In genomic region chr2:44979042-44979721, GRCm38 (mm10) we compare ENCODE assay signal across 8 mouse cellular contexts. TPM values are rescaled to one million over a fixed set of nuclear protein-coding genes. Genes with fewer than 3 reads are reported as not detected.
DNase-seq lines count a peak whose midpoint lies in the region; ATAC-seq and TF ChIP-seq lines count a peak whose summit lies in the region.

No protein-coding gene starts in this region.

- no peak for ATAC-seq in heart, embryonic 12.5 days (ENCODE audit: insufficient number of reproducible peaks, low FRiP score)
- ATAC-seq in heart, embryonic 16.5 days (replicated peaks; ENCODE audit: extremely low read depth, insufficient read depth, low FRiP score): no peak
- ATAC-seq in neural tube, embryonic 15.5 days (ENCODE audit: low FRiP score): peak; percentile 51; the same call in 1 of the 2 replicates

- no peaks in the 10 kb centered on the region for H3K9me3 ChIP-seq in heart, embryonic 12.5 days (replicated peaks)
- H3K9me3 ChIP-seq in heart, embryonic 16.5 days (replicated peaks; ENCODE audit: control insufficient read depth, low read length): no peaks in the 10 kb centered on the region
- H3K9me3 ChIP-seq in neural tube, embryonic 15.5 days (replicated peaks): no peaks in the 10 kb centered on the region

- TF ChIP-seq CTCF in cortical plate, adult 2 months (IDR thresholded peaks at IDR 0.05; ENCODE audit: extremely low read depth, insufficient read depth, low read length): no peak

- no peak for TF ChIP-seq POLR2A in cortical plate, adult 2 months (IDR thresholded peaks at IDR 0.05; ENCODE audit: extremely low read depth, insufficient read depth, low read length)

- no peak overlapping the region for H3K9ac ChIP-seq in heart, embryonic 12.5 days
- peak overlapping the region; percentile 49 for H3K9ac ChIP-seq in heart, embryonic 16.5 days (ENCODE audit: low read length)
- 0 out of 2 replicates have a peak overlapping the region, but pooled peaks have one; percentile 14 for H3K9ac ChIP-seq in neural tube, embryonic 15.5 days (replicated peaks)

- no peaks in the 10 kb centered on the region for H3K36me3 ChIP-seq in heart, embryonic 12.5 days
- no peaks in the 10 kb centered on the region for H3K36me3 ChIP-seq in heart, embryonic 16.5 days (ENCODE audit: control insufficient read depth, insufficient read depth)
- no peaks in the 10 kb centered on the region for H3K36me3 ChIP-seq in neural tube, embryonic 15.5 days

- H3K4me3 ChIP-seq in heart, embryonic 12.5 days: peak overlapping the region; percentile 35
- peak overlapping the region; percentile 25 for H3K4me3 ChIP-seq in cortical plate, adult 2 months (ENCODE audit: insufficient read depth, low read length)
- H3K4me3 ChIP-seq in heart, embryonic 16.5 days (ENCODE audit: low read length): peak overlapping the region; percentile 45
- peak overlapping the region; percentile 34 for H3K4me3 ChIP-seq in neural tube, embryonic 15.5 days (replicated peaks)

- 8% methylated on average over 18 of the region's 18 CpGs for WGBS in heart, embryonic 12.5 days
- WGBS in heart, embryonic 16.5 days: 7% methylated on average over 18 of the region's 18 CpGs
- WGBS in neural tube, embryonic 15.5 days: 5% methylated on average over 18 of the region's 18 CpGs

- no peak overlapping the region for H3K27ac ChIP-seq in heart, embryonic 12.5 days (ENCODE audit: poor library complexity, severe bottlenecking)
- no peak overlapping the region for H3K27ac ChIP-seq in cortical plate, adult 2 months (ENCODE audit: insufficient read depth, low read length)
- no peak overlapping the region for H3K27ac ChIP-seq in heart, embryonic 16.5 days (ENCODE audit: low read length)
- H3K27ac ChIP-seq in neural tube, embryonic 15.5 days (replicated peaks): no peak overlapping the region

- H3K4me1 ChIP-seq in heart, embryonic 12.5 days (replicated peaks): 0 out of 2 replicates have a peak, but pooled peaks cover 8% of the 10 kb centered on the region
- peaks cover 4% of the 10 kb centered on the region; the same call in 1 of the 2 replicates for H3K4me1 ChIP-seq in cortical plate, adult 2 months (ENCODE audit: control insufficient read depth, insufficient read depth, low read length)
- peaks cover 14% of the 10 kb centered on the region for H3K4me1 ChIP-seq in heart, embryonic 16.5 days (ENCODE audit: control insufficient read depth, insufficient read depth, low read length)
- H3K4me1 ChIP-seq in neural tube, embryonic 15.5 days: peaks cover 14% of the 10 kb centered on the region

- H3K4me2 ChIP-seq in heart, embryonic 12.5 days: peak overlapping the region; percentile 69
- H3K4me2 ChIP-seq in heart, embryonic 16.5 days (ENCODE audit: low read depth, low read length): peak overlapping the region; percentile 73
- peak overlapping the region; percentile 68 for H3K4me2 ChIP-seq in neural tube, embryonic 15.5 days

- intact Hi-C loops in left cerebral cortex, postnatal 4 days (cut with DNase I): no loop called here

- no peak for DNase-seq in heart, adult 8-10 months (ENCODE audit: low spot score)
- DNase-seq in left cerebral cortex, postnatal 4 days: peak; percentile 55
- DNase-seq in adrenal gland, adult 18-20 months (ENCODE audit: low spot score in 2 of 2): no peak
- no peak for DNase-seq in gastrocnemius, adult 18-20 months (ENCODE audit: low spot score)

- no peaks in the 10 kb centered on the region for H3K27me3 ChIP-seq in heart, embryonic 12.5 days (replicated peaks)
- no peaks in the 10 kb centered on the region for H3K27me3 ChIP-seq in heart, embryonic 16.5 days (ENCODE audit: control insufficient read depth, insufficient read depth, low read length)
- H3K27me3 ChIP-seq in neural tube, embryonic 15.5 days (replicated peaks): no peaks in the 10 kb centered on the region

RNA-seq across cellular contexts. Expression of gene Gtdc1, which starts 51.7 kb away (rescaled TPM):
- 10.0 and 10.1 TPM in 2 replicates for polyA plus RNA-seq in heart, embryonic 12.5 days (2016; fragmentation: Nextera tagmentation; extraction: Ambion mirVana)
- total RNA-seq in heart, adult 8-10 months (2022): 10 to 100 TPM; 16.5 to 21.4 (median 18.4) TPM
- polyA plus RNA-seq in cortical plate, adult 2 months (2012; rRNA removed): 60.8 and 62.0 TPM in 2 replicates
- polyA plus RNA-seq in heart, embryonic 16.5 days (2015; fragmentation: Nextera tagmentation; extraction: Ambion mirVana): 10.9 and 11.0 TPM in 2 replicates
- total RNA-seq in left cerebral cortex, postnatal 4 days (2021): 100 to 1,000 TPM; 103 to 108 TPM
- polyA plus RNA-seq in neural tube, embryonic 15.5 days (2015; fragmentation: Nextera tagmentation; extraction: Ambion mirVana): 19.7 and 24.2 TPM in 2 replicates
- total RNA-seq in adrenal gland, adult 18-20 months (2021): 10 to 100 TPM; 12.8 to 13.7 TPM
- 10 to 100 TPM; 31.4 to 34.4 TPM for total RNA-seq in gastrocnemius, adult 18-20 months (2021)
